Mouse (Mus musculus) B cell, adult 67 days (primary cell): ENCODE data around the gene Lpcat4. TPM values are rescaled to one million over a fixed set of nuclear protein-coding genes. Genes with fewer than 3 reads are reported as not detected.

Experiments used
- total RNA-seq, 2 experiments: library from RNA; stranded (reverse); gene quantifications; 4 replicates each; pipeline ENCODE4 v1.2.4; 2023

The Lpcat4 gene
- 10 to 100 TPM in 1 of 2 experiments, 1 to 10 TPM in 1; 9.5 to 10.7 TPM for total RNA-seq

GRCm38 (mm10) chr2:112239212-112239934, at the start of gene Lpcat4:
Gene Lpcat4, plus strand, starts transcription at chr2:112239468.

GRCm38 (mm10) chr2:112259241-112259962, 20.1 kb downstream of the Lpcat4 start, which contains the start of gene Nutm1:
Gene Nutm1, minus strand, starts transcription at chr2:112259291.

GRCm38 (mm10) chr2:112261748-112262653, 22.7 kb downstream of the Lpcat4 start, which contains the start of gene Nop10:
Gene Nop10, plus strand, starts transcription at chr2:112261926.

GRCm38 (mm10) chr2:112265448-112266241, 26.4 kb downstream of the Lpcat4 start, which contains the start of gene Slc12a6:
Gene Slc12a6, plus strand, starts transcription at chr2:112265825.

GRCm38 (mm10) chr2:112266242-112266592, 26.9 kb downstream of the Lpcat4 start, which contains the start of gene Gm21985:
Gene Gm21985, plus strand, starts transcription at chr2:112266314.

Other genes starting within 250 kb of the Lpcat4 start
- gene Olfr1309, start 249.2 kb upstream of the Lpcat4 start, total RNA-seq = not detected
- not detected for gene Olfr1310, start 226.8 kb upstream of the Lpcat4 start, total RNA-seq
- gene Olfr1311, start 215.1 kb upstream of the Lpcat4 start, total RNA-seq = not detected
- not detected for gene Olfr1312, start 189.2 kb upstream of the Lpcat4 start, total RNA-seq
- not detected for gene Olfr1313, start 161.6 kb upstream of the Lpcat4 start, total RNA-seq
- gene Olfr1314, start 142.7 kb upstream of the Lpcat4 start, total RNA-seq = not detected
- not detected for gene Olfr1315-ps1, start 124.0 kb upstream of the Lpcat4 start, total RNA-seq
- not detected for gene Olfr1316, start 104.5 kb upstream of the Lpcat4 start, total RNA-seq
- not detected for gene Olfr1317, start 99.1 kb upstream of the Lpcat4 start, total RNA-seq
- not detected for gene Olfr1318, start 85.3 kb upstream of the Lpcat4 start, total RNA-seq
- not detected for gene Nutm1, start 19.8 kb downstream of the Lpcat4 start, total RNA-seq
- 10 to 100 TPM; 72.2 to 76.9 TPM for gene Nop10, start 22.5 kb downstream of the Lpcat4 start, total RNA-seq
- 100 to 1,000 TPM; 358 to 399 TPM for gene Slc12a6, start 26.4 kb downstream of the Lpcat4 start, total RNA-seq
- under 1 TPM; 0.32 to 0.36 TPM for gene Gm21985, start 26.8 kb downstream of the Lpcat4 start, total RNA-seq
- gene Emc4, start 128.6 kb downstream of the Lpcat4 start, total RNA-seq = 10 to 100 TPM; 29.0 to 29.5 TPM
- 10 to 100 TPM; 11.8 to 13.6 TPM for gene Katnbl1, start 139.7 kb downstream of the Lpcat4 start, total RNA-seq
- gene Emc7, start 215.5 kb downstream of the Lpcat4 start, total RNA-seq = 10 to 100 TPM in 1 of 2 experiments, 1 to 10 TPM in 1; 9.3 to 11.1 TPM
- not detected for gene Chrm5, start 241.3 kb downstream of the Lpcat4 start, total RNA-seq